Mouse (Mus musculus) megakaryocyte, embryonic 14.5 days (primary cell): ENCODE data around the gene Tnfrsf17.

Experiments
- FLI1 ChIP-seq: IDR thresholded peaks from 2 replicates; pipeline ENCODE4 v1.6.1; 2012; ENCODE audit warnings: low read length, inconsistent platforms, mixed read lengths
- GATA1 ChIP-seq: IDR thresholded peaks from 3 replicates; pipeline ENCODE4 v1.6.1; 2012; ENCODE audit warnings: mixed read lengths, low read length, inconsistent platforms, borderline replicate concordance

DNA sequence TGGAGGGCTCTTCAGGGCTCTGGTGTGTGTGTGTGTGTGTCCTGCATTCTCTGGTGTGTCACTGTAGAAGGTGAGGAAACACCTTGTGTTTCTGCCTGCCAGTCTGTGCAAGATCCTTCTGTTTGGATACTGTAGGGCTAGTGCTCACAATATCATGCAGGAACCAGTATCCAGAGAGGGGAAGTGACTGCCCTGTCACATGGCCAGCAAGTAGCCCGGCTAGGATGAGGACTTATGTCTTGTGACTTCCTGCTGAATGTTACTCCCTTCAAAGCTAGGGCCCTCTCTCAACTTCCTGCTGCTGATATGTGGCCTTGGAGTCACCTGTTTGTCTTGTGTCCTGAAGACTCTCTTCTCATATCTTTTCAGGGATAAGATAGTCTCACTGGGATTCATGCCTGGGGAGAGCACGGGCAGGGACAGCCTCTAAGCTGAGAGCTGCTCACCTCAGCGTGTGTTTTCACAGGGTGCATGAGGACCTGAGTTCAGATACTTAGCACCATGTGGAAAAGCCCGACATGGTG lies 29.7 kb downstream of the Tnfrsf17 start:
- TF ChIP-seq GATA1 (no peak), FLI1 (no peak)
